In the genomic region with DNA sequence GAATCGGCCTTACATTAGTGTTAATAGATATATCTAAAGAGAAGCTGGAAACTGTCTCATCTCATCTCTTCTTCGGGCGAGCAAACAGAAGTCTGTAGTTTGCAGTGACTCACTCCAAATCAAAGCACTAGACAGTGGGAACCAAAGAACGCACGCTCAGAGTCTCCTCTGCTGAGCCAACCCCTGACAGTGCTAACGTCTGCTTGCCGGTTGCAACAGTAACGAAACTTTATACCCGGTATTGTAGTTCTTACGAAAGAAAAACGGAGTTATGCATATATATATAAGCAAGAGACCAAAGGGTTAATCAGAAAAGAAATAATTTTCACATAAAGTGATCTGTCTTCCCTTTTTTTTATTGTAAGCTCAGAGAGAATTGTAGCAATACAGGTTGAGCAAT, we compare ENCODE assay signal across 29 mouse cellular contexts.
DNase-seq lines count a peak whose midpoint lies in the region; ATAC-seq and TF ChIP-seq lines count a peak whose summit lies in the region.
"Had no signal": no experiment of that assay in that cellular context is flagged by ENCODE, and none has a peak within 500 bp of the region (broad histone marks: within the 10 kb centered on the region; RNA-seq: fewer than 3 reads in every experiment).

No protein-coding gene starts in this region.

- ATAC-seq in heart, embryonic 14.5 days (ENCODE audit: insufficient number of reproducible peaks, insufficient read depth, low FRiP score, low read depth) = no peak
- peak; percentile 57 for ATAC-seq in megakaryocyte, adult 5-6 weeks (ENCODE audit: poor library complexity, severe bottlenecking)
- ATAC-seq: forebrain, embryonic 15.5 days; hindbrain, embryonic 16.5 days; intestine, embryonic 15.5 days; midbrain, embryonic 16.5 days; Patski had no signal

- TF ChIP-seq POLR2A in heart, adult 2 months (IDR thresholded peaks at IDR 0.05; ENCODE audit: insufficient read depth, low read depth, low read length) = no peak
- no peak for TF ChIP-seq POLR2A in bone marrow macrophage, adult 2 months (IDR thresholded peaks at IDR 0.05; ENCODE audit: borderline replicate concordance, low read depth, low read length)

- no peaks in the 10 kb centered on the region for H3K9me3 ChIP-seq in heart, embryonic 14.5 days (ENCODE audit: control insufficient read depth, low read length)
- H3K9me3 ChIP-seq in midbrain, embryonic 10.5 days (replicated peaks) = no peaks in the 10 kb centered on the region
- H3K9me3 ChIP-seq: forebrain, embryonic 15.5 days; G1E; hindbrain, embryonic 10.5 days; intestine, embryonic 15.5 days; limb, embryonic 13.5 days; liver, embryonic 13.5 days; stomach, embryonic 15.5 days had no signal

- peak overlapping the region; percentile 35 to 43; a peak in 3 of 4 replicates for H3K27ac ChIP-seq in heart, embryonic 14.5 days (replicated peaks in 1 of 2; ENCODE audit: control insufficient read depth in 1 of 2, insufficient read depth in 1 of 2, low read depth in 2 of 2, low read length in 2 of 2)
- no peak overlapping the region for H3K27ac ChIP-seq in heart, adult 2 months
- peak overlapping the region; percentile 50 for H3K27ac ChIP-seq in bone marrow macrophage, adult 2 months (ENCODE audit: insufficient read depth, low read depth, low read length)
- no peak overlapping the region for H3K27ac ChIP-seq in midbrain, embryonic 10.5 days (replicated peaks)
- H3K27ac ChIP-seq: forebrain, embryonic 15.5 days; hindbrain, embryonic 10.5 days; intestine, embryonic 15.5 days; limb, embryonic 13.5 days; liver, embryonic 13.5 days; stomach, embryonic 15.5 days had no signal

- DNase-seq in adrenal gland, postnatal 36 days = peak; percentile 30 to 51
- DNase-seq in adrenal gland, adult 8-10 months = no peak
- no peak for DNase-seq in heart, adult 2 months
- no peak for DNase-seq in c-Kit-positive CD71-positive TER-119-positive erythroid progenitor cells, embryonic 14.5 days (ENCODE audit: low spot score)
- no peak for DNase-seq in midbrain, embryonic 10.5 days (ENCODE audit: low spot score)
- DNase-seq: B cell, adult 2 months; cerebellum, adult 9-10 months; gastrocnemius, postnatal 14 days; kidney, adult 8-10 months; kidney, postnatal 10 days; layer of hippocampus, postnatal 36 days; liver, embryonic 13.5 days; lung, postnatal 36 days; thymus, adult 18-20 months; thymus, postnatal 36 days had no signal

- 63% methylated on average over 11 of the region's 11 CpGs for WGBS in heart, embryonic 14.5 days
- 81% methylated on average over 11 of the region's 11 CpGs for WGBS in heart, adult 2 months
- 92% methylated on average over 11 of the region's 11 CpGs for WGBS in midbrain, embryonic 10.5 days

- no peak overlapping the region for H3K4me2 ChIP-seq in heart, embryonic 14.5 days (ENCODE audit: low read length)
- H3K4me2 ChIP-seq: forebrain, embryonic 15.5 days; intestine, embryonic 15.5 days; limb, embryonic 13.5 days; liver, embryonic 13.5 days; lung, embryonic 14.5 days; stomach, embryonic 15.5 days had no signal

- H3K27me3 ChIP-seq in heart, embryonic 14.5 days (ENCODE audit: control insufficient read depth, insufficient read depth, low read length) = no peaks in the 10 kb centered on the region
- no peaks in the 10 kb centered on the region for H3K27me3 ChIP-seq in heart, adult 2 months (ENCODE audit: control insufficient read depth, insufficient read depth, low read length)
- no peaks in the 10 kb centered on the region for H3K27me3 ChIP-seq in midbrain, embryonic 10.5 days (ENCODE audit: low read depth, poor library complexity, severe bottlenecking)
- H3K27me3 ChIP-seq: CH12.LX; forebrain, embryonic 15.5 days; liver, embryonic 13.5 days; Patski; stomach, embryonic 15.5 days had no signal

- peaks cover 2 to 12% of the 10 kb centered on the region in 2 experiments; a peak in 2 of 4 replicates for H3K4me1 ChIP-seq in heart, embryonic 14.5 days (ENCODE audit: control insufficient read depth in 2 of 2, insufficient read depth in 2 of 2, low read length in 2 of 2)
- H3K4me1 ChIP-seq in heart, adult 2 months (ENCODE audit: control insufficient read depth, insufficient read depth, low read length) = no peaks in the 10 kb centered on the region
- peaks cover 21% of the 10 kb centered on the region for H3K4me1 ChIP-seq in bone marrow macrophage, adult 2 months (ENCODE audit: control insufficient read depth, insufficient read depth, low read length)
- peaks cover under 1% of the 10 kb centered on the region; the same call in 1 of the 2 replicates for H3K4me1 ChIP-seq in midbrain, embryonic 10.5 days
- H3K4me1 ChIP-seq: intestine, embryonic 15.5 days; liver, embryonic 13.5 days; stomach, embryonic 15.5 days had no signal

- intact Hi-C loops in heart, adult 2 months (cut with DNase I) = no loop called here

- no peak for TF ChIP-seq EP300 in heart, adult 2 months (IDR thresholded peaks at IDR 0.05; ENCODE audit: insufficient read depth, low read depth, low read length)

- TF ChIP-seq CTCF in heart, adult 2 months (IDR thresholded peaks at IDR 0.05) = no peak
- no peak for TF ChIP-seq CTCF in bone marrow macrophage, adult 2 months (IDR thresholded peaks at IDR 0.05; ENCODE audit: low read depth, low read length)

- H3K9ac ChIP-seq in heart, embryonic 14.5 days (ENCODE audit: low read length) = no peak overlapping the region
- no peak overlapping the region for H3K9ac ChIP-seq in heart, adult 2 months (ENCODE audit: low read depth, low read length)
- H3K9ac ChIP-seq: forebrain, embryonic 15.5 days; intestine, embryonic 15.5 days; limb, embryonic 13.5 days; liver, embryonic 13.5 days; lung, embryonic 14.5 days; stomach, embryonic 15.5 days had no signal

- no peaks in the 10 kb centered on the region for H3K36me3 ChIP-seq in heart, embryonic 14.5 days (ENCODE audit: control insufficient read depth, insufficient read depth, low read length)
- no peaks in the 10 kb centered on the region for H3K36me3 ChIP-seq in heart, adult 2 months (ENCODE audit: control insufficient read depth, insufficient read depth, low read length)
- H3K36me3 ChIP-seq in midbrain, embryonic 10.5 days = no peaks in the 10 kb centered on the region
- H3K36me3 ChIP-seq: forebrain, embryonic 15.5 days; G1E; hindbrain, embryonic 10.5 days; intestine, embryonic 15.5 days; limb, embryonic 13.5 days; liver, embryonic 13.5 days; stomach, embryonic 15.5 days had no signal

- H3K79me2 ChIP-seq in heart, adult 2 months (replicated peaks; ENCODE audit: control insufficient read depth, insufficient read depth, low read length) = no peaks in the 10 kb centered on the region

- H3K4me3 ChIP-seq in heart, embryonic 14.5 days (ENCODE audit: control insufficient read depth in 1 of 2, insufficient read depth in 1 of 2, low read depth in 1 of 2, low read length in 2 of 2) = no peak overlapping the region
- H3K4me3 ChIP-seq in heart, adult 2 months = no peak overlapping the region
- peak overlapping the region; percentile 5; the same call in 1 of the 2 replicates for H3K4me3 ChIP-seq in bone marrow macrophage, adult 2 months (ENCODE audit: insufficient read depth, low read length)
- H3K4me3 ChIP-seq in midbrain, embryonic 10.5 days = no peak overlapping the region
- H3K4me3 ChIP-seq: forebrain, embryonic 15.5 days; hindbrain, embryonic 10.5 days; intestine, embryonic 15.5 days; limb, embryonic 13.5 days; liver, embryonic 13.5 days; stomach, embryonic 15.5 days had no signal

Comparison
In these comparisons a context has a peak if more than half of its experiments do, and no peak if none do; other contexts are left out.
1. DNase-seq: peak in adrenal gland, postnatal 36 days (2 of 2); none in adrenal gland, adult 8-10 months (single experiment), heart, adult 2 months (0 of 2), c-Kit-positive CD71-positive TER-119-positive erythroid progenitor cells, embryonic 14.5 days (single experiment) and midbrain, embryonic 10.5 days (single experiment).
2. H3K27ac ChIP-seq: peak in heart, embryonic 14.5 days (2 of 2) and bone marrow macrophage, adult 2 months (single experiment); none in heart, adult 2 months (single experiment) and midbrain, embryonic 10.5 days (single experiment).